Mouse (Mus musculus) neural tube, embryonic 15.5 days (tissue): ENCODE measurements around the gene Hist1h1e. TPM values are rescaled to one million over a fixed set of nuclear protein-coding genes. Genes with fewer than 3 reads are reported as not detected.

ENCODE experiments used
- microRNA-seq: library from miRNA; unstranded; fragments of <30 nt; microRNA quantifications from one replicate; pipeline ENCODE4, GENCODE M21; 2017
- polyA plus RNA-seq: library from polyadenylated mRNA; unstranded; fragments of >200 nt; fragmentation: Nextera tagmentation; extraction: Ambion mirVana; gene quantifications from 2 replicates; pipeline ENCODE4 v1.2.1, GENCODE M21; 2015

Hist1h1e gene
- polyA plus RNA-seq, 1 experiment from 2014 or later, result 4.3 TPM

Small RNA genes within 50 kb of the gene (microRNA-seq; reads per million reads assigned to microRNA genes)
- gene Gm44359, result not detected
- not detected for gene Gm44394

Other genes with a start within 250 kb of the Hist1h1e start
- 9.3 and 10.3 TPM in 2 replicates for gene Abt1, start 198.7 kb downstream of the Hist1h1e start, polyA plus RNA-seq
- gene Btn1a1, start 156.7 kb downstream of the Hist1h1e start, polyA plus RNA-seq, result 0.15 TPM in 1 of 2 replicates, not detected in the other
- gene Btn2a2, start 133.7 kb downstream of the Hist1h1e start, polyA plus RNA-seq, result 0.14 and 0.22 TPM in 2 replicates
- 1.5 and 4.5 TPM in 2 replicates for gene Hist1h4h, start 91.5 kb downstream of the Hist1h1e start, polyA plus RNA-seq
- gene Hist1h2af, start 88.7 kb downstream of the Hist1h1e start, polyA plus RNA-seq, result 0.77 TPM in 1 of 2 replicates, not detected in the other
- gene Hist1h3g, start 87.1 kb downstream of the Hist1h1e start, polyA plus RNA-seq, result 0.51 and 0.64 TPM in 2 replicates
- 0.22 and 0.51 TPM in 2 replicates for gene Hist1h2bh, start 79.2 kb downstream of the Hist1h1e start, polyA plus RNA-seq
- gene Hist1h3f, start 78.5 kb downstream of the Hist1h1e start, polyA plus RNA-seq, result not detected in 2 replicates
- gene Hist1h4f, start 70.9 kb downstream of the Hist1h1e start, polyA plus RNA-seq, result not detected in 2 replicates
- gene Hist1h1d, start 69.3 kb downstream of the Hist1h1e start, polyA plus RNA-seq, result 0.09 and 0.13 TPM in 2 replicates
- gene Hist1h3e, start 60.2 kb downstream of the Hist1h1e start, polyA plus RNA-seq, result 1.1 and 1.7 TPM in 2 replicates
- gene Hist1h2ae, start 51.3 kb downstream of the Hist1h1e start, polyA plus RNA-seq, result 12.5 and 25.5 TPM in 2 replicates
- 2.2 and 2.9 TPM in 2 replicates for gene Hist1h2bg, start 51.2 kb downstream of the Hist1h1e start, polyA plus RNA-seq
- gene Hist1h2bf, start 48.4 kb downstream of the Hist1h1e start, polyA plus RNA-seq, result 2.7 TPM in 1 of 2 replicates, not detected in the other
- gene Hist1h2ad, start 48.2 kb downstream of the Hist1h1e start, polyA plus RNA-seq, result 0.97 TPM in 1 of 2 replicates, not detected in the other
- 0.88 and 2.0 TPM in 2 replicates for gene Hist1h3d, start 46.8 kb downstream of the Hist1h1e start, polyA plus RNA-seq
- 31.8 and 54.1 TPM in 2 replicates for gene Hist1h4d, start 41.0 kb downstream of the Hist1h1e start, polyA plus RNA-seq
- gene Hist1h2be, start 1.4 kb downstream of the Hist1h1e start, polyA plus RNA-seq, result 1.7 and 2.0 TPM in 2 replicates
- gene Hist1h2ac, start 61.4 kb upstream of the Hist1h1e start, polyA plus RNA-seq, result 0.26 and 0.54 TPM in 2 replicates
- gene Hist1h2bc, start 61.6 kb upstream of the Hist1h1e start, polyA plus RNA-seq, result 18.4 and 26.8 TPM in 2 replicates
- not detected in 2 replicates for gene Hist1h1t, start 73.3 kb upstream of the Hist1h1e start, polyA plus RNA-seq
- 2.7 and 2.8 TPM in 2 replicates for gene Hist1h4c, start 75.9 kb upstream of the Hist1h1e start, polyA plus RNA-seq
- gene Hfe, start 88.3 kb upstream of the Hist1h1e start, polyA plus RNA-seq, result 3.7 and 4.6 TPM in 2 replicates
- 7.4 and 13.8 TPM in 2 replicates for gene Hist1h1c, start 116.2 kb upstream of the Hist1h1e start, polyA plus RNA-seq
- gene Hist1h3c, start 123.0 kb upstream of the Hist1h1e start, polyA plus RNA-seq, result 0.78 and 2.4 TPM in 2 replicates
- 0.83 TPM in 1 of 2 replicates, not detected in the other for gene Hist1h2bb, start 124.2 kb upstream of the Hist1h1e start, polyA plus RNA-seq
- 3.0 and 12.1 TPM in 2 replicates for gene Hist1h2ab, start 128.6 kb upstream of the Hist1h1e start, polyA plus RNA-seq
- gene Hist1h3b, start 129.7 kb upstream of the Hist1h1e start, polyA plus RNA-seq, result 1.2 and 2.0 TPM in 2 replicates
- gene Hist1h4b, start 134.5 kb upstream of the Hist1h1e start, polyA plus RNA-seq, result 1.0 and 2.6 TPM in 2 replicates
- gene Hist1h4a, start 138.7 kb upstream of the Hist1h1e start, polyA plus RNA-seq, result not detected in 2 replicates
- gene Hist1h3a, start 139.8 kb upstream of the Hist1h1e start, polyA plus RNA-seq, result 1.4 and 2.3 TPM in 2 replicates
- 0.44 and 0.60 TPM in 2 replicates for gene Hist1h1a, start 141.1 kb upstream of the Hist1h1e start, polyA plus RNA-seq
- gene Trim38, start 147.4 kb upstream of the Hist1h1e start, polyA plus RNA-seq, result 0.09 TPM in 1 of 2 replicates, not detected in the other
- gene Slc17a2, start 184.4 kb upstream of the Hist1h1e start, polyA plus RNA-seq, result not detected in 2 replicates
- 0.08 TPM in 1 of 2 replicates, not detected in the other for gene Slc17a3, start 216.9 kb upstream of the Hist1h1e start, polyA plus RNA-seq
- gene Slc17a1, start 245.2 kb upstream of the Hist1h1e start, polyA plus RNA-seq, result not detected in 2 replicates